Mouse (Mus musculus) lung, postnatal 0 days (tissue): ENCODE data around the gene Plekhb1. TPM values are rescaled to one million over a fixed set of nuclear protein-coding genes. Genes with fewer than 3 reads are reported as not detected.

Experiments used
- ATAC-seq: fragments of 200-750 bp; cut with Nextera tagmentation; 2 replicates; pipeline ENCODE4 v1.8.0; 2017; ENCODE audit warnings: moderate library complexity
- DNase-seq: peaks from one replicate; pipeline ENCODE4 v3.0.0-alpha.2; 2016; ENCODE audit warnings: low spot score
- H3K27ac ChIP-seq: fragments of 300-500 bp; sonication (generic); 2 replicates; pipeline ENCODE4 v1.5.1; 2014; ENCODE audit warnings: antibody characterized with exemption, mild to moderate bottlenecking, low read length, mixed read lengths
- H3K27me3 ChIP-seq: fragments of 300-500 bp; sonication (generic); replicated peaks from 2 replicates; pipeline ENCODE4 v1.6.1; 2014; ENCODE audit warnings: low read length, mixed read lengths; ENCODE audit not compliant: insufficient read depth
- H3K36me3 ChIP-seq: fragments of 300-500 bp; sonication (generic); 2 replicates; pipeline ENCODE4 v1.6.1; 2014; ENCODE audit warnings: low read length, mixed read lengths; ENCODE audit not compliant: insufficient read depth
- H3K4me1 ChIP-seq: fragments of 300-500 bp; sonication (generic); 2 replicates; pipeline ENCODE4 v1.6.1; 2014; ENCODE audit warnings: antibody characterized with exemption, low read depth, low read length, mixed read lengths; ENCODE audit not compliant: insufficient read depth
- H3K4me2 ChIP-seq: fragments of 300-500 bp; sonication (generic); replicated peaks from 2 replicates; pipeline ENCODE4 v1.6.1; 2014; ENCODE audit warnings: low read depth, mild to moderate bottlenecking, low read length, moderate library complexity, mixed read lengths
- H3K4me3 ChIP-seq: fragments of 300-500 bp; sonication (generic); 2 replicates; pipeline ENCODE4 v1.5.1; 2014; ENCODE audit warnings: low read depth, low read length
- H3K9ac ChIP-seq: fragments of 300-500 bp; sonication (generic); replicated peaks from 2 replicates; pipeline ENCODE4 v1.6.1; 2014; ENCODE audit warnings: low read depth, mild to moderate bottlenecking
- H3K9me3 ChIP-seq: fragments of 300-500 bp; sonication (generic); 2 replicates; pipeline ENCODE4 v1.6.1; 2016; ENCODE audit warnings: low read length, mixed read lengths
- CTCF ChIP-seq: IDR thresholded peaks from 2 replicates; pipeline ENCODE4 v1.5.1; 2016; ENCODE audit warnings: antibody characterized with exemption, mild to moderate bottlenecking
- EP300 ChIP-seq: IDR thresholded peaks from 2 replicates; pipeline ENCODE4 v1.6.1; 2016; ENCODE audit warnings: antibody characterized with exemption, mild to moderate bottlenecking, control low read depth
- WGBS: fragments of 180-500 bp; shearing (Covaris S2); extraction: QIAGEN DNeasy Blood & Tissue Kit; methylation state at CpG from one replicate; pipeline ENCODE4 v1.1.7; 2014; 5-methylcytosine and 5-hydroxymethylcytosine counted together
- polyA plus RNA-seq: library from polyadenylated mRNA; unstranded; fragments of >200 nt; fragmentation: Nextera tagmentation; extraction: Ambion mirVana; gene quantifications from 2 replicates; pipeline ENCODE4 v1.2.1, GENCODE M21; 2015

Plekhb1 gene
- polyA plus RNA-seq, 1 experiment from 2014 or later = 44.4 TPM

DNA sequence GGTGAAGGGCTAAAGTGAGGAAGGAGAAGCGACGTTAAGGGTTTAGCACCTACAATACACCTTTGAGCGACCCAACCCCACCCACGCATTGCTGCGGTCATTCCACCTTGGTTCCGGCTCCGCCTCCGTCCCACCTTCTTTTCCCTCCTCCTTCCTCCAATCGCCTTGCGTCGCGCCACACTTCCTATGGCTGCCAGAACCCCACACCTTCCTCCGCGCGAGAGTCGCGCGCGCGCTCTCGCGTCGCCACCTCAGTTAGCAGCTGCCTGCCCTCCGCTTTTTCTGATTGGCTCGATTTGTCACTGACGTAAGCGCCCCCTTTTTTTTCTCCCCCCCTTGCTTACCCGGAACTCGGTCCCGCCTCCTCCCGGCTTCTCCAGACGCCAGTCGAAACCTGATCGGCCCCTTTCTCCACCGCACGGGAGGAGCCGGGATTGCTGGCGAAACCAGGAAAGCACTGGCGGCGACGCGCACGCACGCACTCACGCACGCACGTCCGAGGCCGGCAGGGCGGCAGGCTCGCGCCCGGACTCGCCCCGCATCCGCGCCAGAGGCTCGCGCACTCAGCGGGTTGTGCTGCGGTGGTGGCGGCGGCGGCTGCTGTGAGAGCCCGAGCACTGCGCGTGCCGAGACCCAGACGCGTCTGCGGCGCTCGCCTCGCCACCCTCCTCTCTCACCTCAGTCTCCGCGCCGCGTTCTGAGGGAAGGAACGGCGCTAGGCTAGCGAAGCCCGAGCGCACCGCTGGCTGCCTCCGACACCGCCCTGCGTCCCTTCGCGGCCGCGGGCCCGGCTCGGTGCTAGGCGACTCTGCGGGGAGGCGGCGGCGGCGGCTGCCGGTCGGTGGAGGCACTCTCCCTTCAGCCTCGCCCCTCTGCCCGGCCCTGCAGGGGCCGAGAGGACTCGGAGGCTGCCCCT is 54.7 kb downstream of the Plekhb1 start, which contains the start of gene Rab6a:
TSS of gene Rab6a (plus strand) at position 197 of the 916 bp plus-strand sequence.
- H3K27ac ChIP-seq = peak within 1 kb of the TSS; percentile 99
- H3K4me2 ChIP-seq = peak within 1 kb of the TSS; percentile 90
- peak within 1 kb of the TSS; percentile 100 for H3K4me3 ChIP-seq
- peak; percentile 96 for ATAC-seq
- 1% methylated on average over 87 of the region's 105 CpGs for WGBS
- peak; percentile 65 for TF ChIP-seq EP300
- TF ChIP-seq CTCF = peak; percentile 56
- peak within 1 kb of the TSS; percentile 96 for H3K9ac ChIP-seq
- H3K36me3 ChIP-seq = no peaks in the 10 kb centered on the region
- no peaks in the 10 kb centered on the region for H3K27me3 ChIP-seq
- peak; percentile 100 for DNase-seq
- no peaks in the 10 kb centered on the region for H3K9me3 ChIP-seq
- H3K4me1 ChIP-seq = peaks cover 2% of the 10 kb centered on the region; the same call in 1 of the 2 replicates

DNA sequence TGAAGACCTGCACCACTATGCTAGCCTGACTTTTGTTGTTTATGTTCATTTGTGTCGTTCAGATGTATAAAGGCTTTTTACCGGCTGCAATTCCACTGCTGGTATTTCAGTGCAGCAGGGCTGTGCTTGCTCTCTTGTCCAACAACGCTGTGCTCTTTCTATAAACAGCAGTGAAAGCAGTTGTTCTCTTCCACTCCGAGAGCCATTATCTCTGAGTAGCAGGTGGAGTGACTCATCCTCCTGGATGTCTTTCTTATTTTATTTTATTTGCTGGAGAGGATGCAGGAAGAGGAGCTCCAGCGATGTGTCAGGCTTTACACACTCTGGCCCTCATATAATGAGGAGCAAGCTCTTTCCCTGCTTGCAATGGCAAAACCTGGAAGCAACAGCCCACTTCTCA is 62.0 kb downstream of the Plekhb1 start:
- Histone ChIP-seq H3K4me2 (no peak overlapping the region), H3K27ac (no peak overlapping the region), H3K9ac (no peak overlapping the region), H3K9me3 (no peaks in the 10 kb centered on the region), H3K4me1 (no peaks in the 10 kb centered on the region), H3K4me3 (no peak overlapping the region), H3K36me3 (no peaks in the 10 kb centered on the region), H3K27me3 (no peaks in the 10 kb centered on the region)
- ATAC-seq = no peak
- TF ChIP-seq EP300 (no peak), CTCF (no peak)
- 58% methylated on average over 5 of the region's 5 CpGs for WGBS
- no peak for DNase-seq

DNA sequence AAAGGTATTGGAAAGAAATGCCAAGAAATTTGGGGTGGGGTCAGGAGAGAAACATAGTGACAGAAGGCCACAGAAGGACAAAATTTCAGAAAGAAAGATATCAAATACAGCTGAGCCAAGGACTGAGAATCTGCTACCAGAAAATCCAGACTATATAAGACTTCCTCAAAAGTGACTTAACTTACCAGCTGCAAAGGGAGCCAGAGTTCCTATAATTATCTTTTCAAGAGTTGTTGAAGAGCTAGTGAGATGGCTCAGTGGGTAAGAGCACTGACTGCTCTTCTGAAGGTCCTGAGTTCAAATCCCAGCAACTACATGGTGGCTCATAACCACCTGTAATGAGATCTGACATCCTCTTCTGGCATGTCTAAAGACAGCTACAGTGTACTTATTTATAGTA is 68.9 kb downstream of the Plekhb1 start:
- Histone ChIP-seq H3K9ac (no peak overlapping the region), H3K4me1 (no peaks in the 10 kb centered on the region; the same call in 1 of the 2 replicates), H3K9me3 (no peaks in the 10 kb centered on the region), H3K4me2 (no peak overlapping the region), H3K36me3 (no peaks in the 10 kb centered on the region), H3K4me3 (no peak overlapping the region), H3K27me3 (no peaks in the 10 kb centered on the region), H3K27ac (no peak overlapping the region)
- DNase-seq = no peak
- TF ChIP-seq EP300 (no peak), CTCF (no peak)
- ATAC-seq = no peak

Other genes with a start within 250 kb of the Plekhb1 start
- gene Ucp3, start 189.4 kb downstream of the Plekhb1 start, polyA plus RNA-seq = 0.08 and 0.15 TPM in 2 replicates
- 528 and 617 TPM in 2 replicates for gene Ucp2, start 169.1 kb downstream of the Plekhb1 start, polyA plus RNA-seq
- gene Dnajb13, start 147.5 kb downstream of the Plekhb1 start, polyA plus RNA-seq = 13.7 and 13.8 TPM in 2 replicates
- gene Coa4, start 125.3 kb downstream of the Plekhb1 start, polyA plus RNA-seq = 17.0 and 18.2 TPM in 2 replicates
- gene Rab6a, start 55.0 kb downstream of the Plekhb1 start, polyA plus RNA-seq = 76.8 and 88.2 TPM in 2 replicates
- 76.0 and 77.5 TPM in 2 replicates for gene Mrpl48, start 54.1 kb downstream of the Plekhb1 start, polyA plus RNA-seq
- 28.2 and 35.8 TPM in 2 replicates for gene Fam168a, start 44.2 kb upstream of the Plekhb1 start, polyA plus RNA-seq
- gene Relt, start 201.0 kb upstream of the Plekhb1 start, polyA plus RNA-seq = 2.8 and 3.8 TPM in 2 replicates